Mouse (Mus musculus) stomach, postnatal 0 days (tissue): ENCODE data around the gene Cnot10. TPM values are rescaled to one million over a fixed set of nuclear protein-coding genes. Genes with fewer than 3 reads are reported as not detected.

Source experiments
- ATAC-seq: fragments of 200-750 bp; cut with Nextera tagmentation; 2 replicates; pipeline ENCODE4 v1.8.0; 2017; ENCODE audit not compliant: low FRiP score, low TSS enrichment
- DNase-seq: peaks from one replicate; pipeline ENCODE4 v3.0.0-alpha.2; 2016; ENCODE audit warnings: low spot score
- H3K27ac ChIP-seq: fragments of 300-500 bp; sonication (generic); replicated peaks from 2 replicates; pipeline ENCODE4 v1.5.1; 2014; ENCODE audit warnings: mild to moderate bottlenecking, control low read depth
- H3K27me3 ChIP-seq: fragments of 300-500 bp; sonication (generic); 2 replicates; pipeline ENCODE4 v1.6.1; 2014; ENCODE audit warnings: low read length; ENCODE audit not compliant: control insufficient read depth, insufficient read depth
- H3K36me3 ChIP-seq: fragments of 300-500 bp; sonication (generic); 2 replicates; pipeline ENCODE4 v1.6.1; 2014; ENCODE audit warnings: low read length, mixed read lengths; ENCODE audit not compliant: control insufficient read depth, insufficient read depth
- H3K4me1 ChIP-seq: fragments of 300-500 bp; sonication (generic); replicated peaks from 2 replicates; pipeline ENCODE4 v1.6.1; 2014; ENCODE audit warnings: antibody characterized with exemption; ENCODE audit not compliant: control insufficient read depth, insufficient read depth
- H3K4me2 ChIP-seq: fragments of 300-500 bp; sonication (generic); replicated peaks from 2 replicates; pipeline ENCODE4 v1.6.1; 2014; ENCODE audit warnings: low read depth, mild to moderate bottlenecking, control low read depth, moderate library complexity
- H3K4me3 ChIP-seq: fragments of 300-500 bp; sonication (generic); 2 replicates; pipeline ENCODE4 v1.5.1; 2014; ENCODE audit warnings: low read depth, low read length, control low read depth
- H3K9ac ChIP-seq: fragments of 300-500 bp; sonication (generic); 2 replicates; pipeline ENCODE4 v1.6.1; 2014; ENCODE audit warnings: mild to moderate bottlenecking, low read length, control low read depth, mixed read lengths
- H3K9me3 ChIP-seq: fragments of 300-500 bp; sonication (generic); 2 replicates; pipeline ENCODE4 v1.6.1; 2016; ENCODE audit warnings: low read length; ENCODE audit not compliant: control insufficient read depth
- CTCF ChIP-seq: IDR thresholded peaks from 2 replicates; pipeline ENCODE4 v1.5.1; 2016; ENCODE audit warnings: antibody characterized with exemption, low read depth, mild to moderate bottlenecking, moderate library complexity
- EP300 ChIP-seq: optimal IDR thresholded peaks from 2 replicates; pipeline ENCODE3; 2016; ENCODE audit warnings: antibody characterized with exemption
- WGBS: fragments of 180-500 bp; shearing (Covaris S2); extraction: QIAGEN DNeasy Blood & Tissue Kit; methylation state at CpG from one replicate; pipeline ENCODE4 v1.1.7; 2014; 5-methylcytosine and 5-hydroxymethylcytosine counted together
- polyA plus RNA-seq: library from polyadenylated mRNA; unstranded; fragments of >200 nt; fragmentation: Nextera tagmentation; extraction: Ambion mirVana; gene quantifications from 2 replicates; pipeline ENCODE4 v1.2.1, GENCODE M21; 2015

The Cnot10 gene
- polyA plus RNA-seq, 1 experiment from 2014 or later = 24.4 TPM

- no peaks in the 10 kb centered on the region; the same call in 1 of the 2 replicates for H3K4me1 ChIP-seq
- H3K4me3 ChIP-seq = no peak overlapping the region
- no peaks in the 10 kb centered on the region for H3K36me3 ChIP-seq
- no peak for TF ChIP-seq EP300
- no peak overlapping the region for H3K4me2 ChIP-seq
- DNase-seq (no peak), ATAC-seq (no peak)
- H3K27me3 ChIP-seq = no peaks in the 10 kb centered on the region
- no peak overlapping the region for H3K9ac ChIP-seq
- no peaks in the 10 kb centered on the region for H3K9me3 ChIP-seq
- 46% methylated on average over 1 of the region's 1 CpGs for WGBS
- H3K27ac ChIP-seq = no peak overlapping the region
Measured at GRCm38 (mm10) chr9:114671946-114672345, 32.0 kb upstream of the Cnot10 start.

DNA sequence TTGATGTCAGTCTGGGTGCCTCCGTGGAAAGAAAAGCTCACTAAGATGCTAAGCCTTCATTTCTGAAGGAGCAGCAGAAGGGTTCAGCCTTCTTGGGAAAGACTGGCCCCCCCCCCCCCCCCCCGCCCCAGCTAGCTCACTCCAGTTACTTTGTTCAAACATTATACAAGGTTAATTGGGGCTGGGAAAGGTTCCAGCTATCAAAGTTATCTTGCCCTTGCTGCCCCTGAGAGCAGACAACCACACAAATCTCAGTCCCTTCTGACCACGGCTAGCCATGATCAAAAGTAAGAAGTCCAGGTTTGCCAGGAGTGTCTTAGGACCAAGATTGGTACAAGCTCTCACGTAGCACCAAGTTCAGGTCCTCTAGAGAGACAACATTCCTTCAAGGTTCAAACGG lies 29.0 kb upstream of the Cnot10 start:
- Histone ChIP-seq H3K36me3 (no peaks in the 10 kb centered on the region), H3K27me3 (no peaks in the 10 kb centered on the region), H3K4me3 (no peak overlapping the region), H3K9me3 (no peaks in the 10 kb centered on the region), H3K27ac (no peak overlapping the region), H3K4me1 (no peaks in the 10 kb centered on the region; the same call in 1 of the 2 replicates), H3K4me2 (no peak overlapping the region), H3K9ac (no peak overlapping the region)
- DNase-seq (no peak), ATAC-seq (no peak)
- TF ChIP-seq EP300 (no peak), CTCF (no peak)
- 60% methylated on average over 4 of the region's 5 CpGs for WGBS

DNA sequence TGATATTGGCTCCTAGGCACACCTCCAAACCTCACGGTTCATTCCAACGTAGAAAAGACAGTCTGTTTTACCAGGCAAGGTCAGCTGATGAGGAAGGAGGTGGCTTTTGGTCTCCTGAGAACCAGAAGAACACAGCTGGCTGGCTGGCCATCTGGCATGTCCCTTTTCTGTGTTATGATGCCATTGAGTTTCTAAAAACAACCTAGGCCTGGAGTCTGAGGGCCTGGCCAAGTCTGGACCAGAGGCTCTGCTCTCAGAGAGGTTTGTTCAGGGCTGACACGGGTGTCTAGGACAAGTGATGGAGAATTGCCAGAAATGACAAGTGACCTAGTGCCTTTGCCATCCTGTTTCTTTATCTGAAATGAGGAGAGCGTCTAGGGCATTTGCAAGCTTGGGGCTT lies 28.1 kb upstream of the Cnot10 start:
- no peak overlapping the region for H3K9ac ChIP-seq
- no peaks in the 10 kb centered on the region for H3K27me3 ChIP-seq
- ATAC-seq (no peak), DNase-seq (no peak)
- H3K36me3 ChIP-seq = no peaks in the 10 kb centered on the region
- H3K4me1 ChIP-seq = no peaks in the 10 kb centered on the region; the same call in 1 of the 2 replicates
- no peak overlapping the region for H3K4me2 ChIP-seq
- no peak overlapping the region for H3K27ac ChIP-seq
- TF ChIP-seq EP300 (no peak), CTCF (no peak)
- H3K9me3 ChIP-seq = no peaks in the 10 kb centered on the region
- WGBS = 78% methylated on average over 4 of the region's 4 CpGs
- no peak overlapping the region for H3K4me3 ChIP-seq

DNA sequence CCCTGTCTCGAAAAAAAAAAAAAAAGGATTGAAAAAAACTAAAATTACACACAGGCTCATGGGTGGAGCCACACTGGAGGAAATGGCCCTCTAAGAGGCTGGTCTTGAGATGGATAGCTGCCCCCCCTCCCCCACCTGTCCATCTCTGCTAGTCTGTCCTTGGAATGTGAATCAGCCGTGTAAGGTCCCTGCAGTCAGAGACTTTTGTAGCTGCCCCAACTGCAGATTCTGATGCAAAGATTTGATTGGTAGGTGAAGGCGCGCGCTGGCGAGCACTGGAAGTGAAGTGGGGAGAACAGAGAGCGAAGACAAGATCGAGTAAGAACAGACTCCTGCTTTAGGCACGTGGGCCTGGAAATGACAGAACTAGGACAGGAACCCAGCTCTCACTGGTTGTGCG lies 26.9 kb upstream of the Cnot10 start:
- Histone ChIP-seq H3K4me3 (no peak overlapping the region), H3K36me3 (no peaks in the 10 kb centered on the region), H3K9me3 (no peaks in the 10 kb centered on the region), H3K4me1 (no peaks in the 10 kb centered on the region), H3K9ac (no peak overlapping the region), H3K27me3 (no peaks in the 10 kb centered on the region), H3K27ac (no peak overlapping the region), H3K4me2 (no peak overlapping the region)
- ATAC-seq (no peak), DNase-seq (no peak)
- WGBS = 83% methylated on average over 10 of the region's 10 CpGs
- TF ChIP-seq CTCF (no peak), EP300 (no peak)

DNA sequence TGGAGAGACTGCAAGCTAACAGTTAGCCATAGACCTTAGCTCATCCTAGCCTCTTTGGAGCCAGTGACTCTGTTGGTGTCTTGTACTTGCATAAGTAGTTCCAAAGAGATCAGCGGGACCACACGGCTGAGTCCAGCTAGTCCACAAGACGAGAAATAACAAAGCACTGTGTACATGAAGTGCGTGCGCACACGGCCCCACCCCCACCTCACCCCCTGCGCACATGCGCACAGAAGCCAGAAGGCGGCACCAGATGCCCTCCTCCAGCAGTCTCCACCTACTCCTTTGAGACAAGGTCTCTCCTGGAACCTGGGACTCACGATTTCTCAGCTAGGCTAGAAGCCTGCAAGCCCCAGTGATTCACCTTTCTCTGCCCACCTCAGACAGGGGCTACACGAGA lies 23.8 kb upstream of the Cnot10 start:
- 85% methylated on average over 11 of the region's 11 CpGs for WGBS
- Histone ChIP-seq H3K27me3 (no peaks in the 10 kb centered on the region), H3K9ac (no peak overlapping the region), H3K36me3 (no peaks in the 10 kb centered on the region), H3K4me1 (no peaks in the 10 kb centered on the region), H3K9me3 (no peaks in the 10 kb centered on the region), H3K27ac (no peak overlapping the region), H3K4me2 (no peak overlapping the region), H3K4me3 (no peak overlapping the region)
- ATAC-seq (no peak), DNase-seq (no peak)
- TF ChIP-seq EP300 = no peak
- TF ChIP-seq CTCF = no peak

GRCm38 (mm10) chr9:114661991-114662390 lies 22.0 kb upstream of the Cnot10 start:
- no peaks in the 10 kb centered on the region for H3K4me1 ChIP-seq
- 24% methylated on average over 7 of the region's 7 CpGs for WGBS
- no peak overlapping the region for H3K27ac ChIP-seq
- ATAC-seq (no peak), DNase-seq (no peak)
- H3K4me3 ChIP-seq = no peak overlapping the region
- no peaks in the 10 kb centered on the region for H3K9me3 ChIP-seq
- no peaks in the 10 kb centered on the region for H3K36me3 ChIP-seq
- H3K9ac ChIP-seq = no peak overlapping the region
- no peaks in the 10 kb centered on the region for H3K27me3 ChIP-seq
- TF ChIP-seq EP300 (no peak), CTCF (no peak)
- no peak overlapping the region for H3K4me2 ChIP-seq
